Mouse (Mus musculus): ENCODE results near the gene Clec5a. TPM values are rescaled to one million over a fixed set of nuclear protein-coding genes. Genes with fewer than 3 reads are reported as not detected.

The Clec5a gene
- polyA plus RNA-seq (2014; fragmentation: Nextera tagmentation; extraction: Ambion mirVana): 1.4 and 1.8 TPM in 2 replicates

DNA sequence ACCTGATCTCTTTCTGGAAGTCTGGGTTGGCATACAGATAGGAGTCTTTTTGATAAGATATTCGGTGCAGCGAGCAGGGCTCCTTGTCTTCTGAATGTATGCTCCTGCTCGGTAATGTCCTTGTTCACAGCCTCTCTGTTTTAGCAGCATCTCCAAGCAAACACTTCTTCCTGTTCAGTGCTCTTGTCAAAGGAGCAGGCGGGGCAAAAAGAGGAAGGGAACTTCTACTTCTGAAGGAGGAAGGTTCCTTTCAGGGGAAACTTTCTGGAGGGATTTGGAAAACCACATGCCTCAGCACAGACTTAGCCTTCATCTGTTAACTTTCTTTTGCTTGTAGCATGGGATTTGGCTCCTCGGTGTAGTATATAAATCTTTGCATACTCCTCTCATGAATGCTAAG, at the start of gene Clec5a:
Clec5a (minus strand) TSS at position 177 of the 400 bp plus-strand sequence.
- no peaks in the 10 kb centered on the region for H3K27me3 ChIP-seq (ENCODE audit: insufficient read depth, low read length)
- TF ChIP-seq CTCF (IDR thresholded peaks at IDR 0.05; ENCODE audit: low read depth): no peak
- no peak within 1 kb of the TSS for H3K9ac ChIP-seq
- no peak for ATAC-seq (ENCODE audit: insufficient read depth)
- DNase-seq: no peak
- H3K4me1 ChIP-seq (ENCODE audit: insufficient read depth): no peaks in the 10 kb centered on the region
- 64% methylated on average over 5 of the region's 5 CpGs for WGBS
- H3K4me3 ChIP-seq (ENCODE audit: low read depth, low read length): no peak within 1 kb of the TSS
- no peaks in the 10 kb centered on the region for H3K36me3 ChIP-seq (ENCODE audit: insufficient read depth)
- H3K4me2 ChIP-seq: no peak within 1 kb of the TSS
- H3K9me3 ChIP-seq (ENCODE audit: low read depth, low read length): no peaks in the 10 kb centered on the region
- no peak within 1 kb of the TSS for H3K27ac ChIP-seq (ENCODE audit: low read depth)

DNA sequence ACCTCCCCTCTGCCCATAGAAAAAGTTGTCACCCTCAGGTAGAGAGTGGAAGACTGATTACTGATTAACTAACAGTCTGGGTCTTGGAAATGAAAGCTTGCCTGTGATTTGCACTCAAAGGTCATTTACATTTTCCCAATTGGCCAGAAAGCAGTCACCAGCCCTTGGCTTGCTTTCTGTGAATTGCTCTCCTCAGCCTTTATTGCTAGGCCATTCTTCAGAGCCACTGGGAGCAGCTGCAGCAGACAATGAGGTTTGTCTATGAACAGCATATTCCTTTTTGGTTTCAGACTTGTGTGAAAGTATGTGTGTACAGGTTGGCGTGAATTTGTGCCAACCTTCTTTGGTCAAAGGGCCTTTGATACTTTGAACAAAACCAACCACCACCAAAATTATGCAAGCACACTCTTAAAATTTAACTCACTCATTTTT, 49.0 kb upstream of the Clec5a start:
- Histone ChIP-seq H3K9me3 (ENCODE audit: low read depth, low read length) (no peaks in the 10 kb centered on the region), H3K4me2 (no peak overlapping the region), H3K4me1 (ENCODE audit: insufficient read depth) (no peaks in the 10 kb centered on the region), H3K27me3 (ENCODE audit: insufficient read depth, low read length) (no peaks in the 10 kb centered on the region), H3K9ac (no peak overlapping the region), H3K4me3 (ENCODE audit: low read depth, low read length) (no peak overlapping the region), H3K36me3 (ENCODE audit: insufficient read depth) (no peaks in the 10 kb centered on the region), H3K27ac (ENCODE audit: low read depth) (no peak overlapping the region)
- ATAC-seq (ENCODE audit: insufficient read depth) (no peak), DNase-seq (no peak)
- no peak for TF ChIP-seq CTCF (IDR thresholded peaks at IDR 0.05; ENCODE audit: low read depth)
- 77% methylated on average over 1 of the region's 1 CpGs for WGBS

DNA sequence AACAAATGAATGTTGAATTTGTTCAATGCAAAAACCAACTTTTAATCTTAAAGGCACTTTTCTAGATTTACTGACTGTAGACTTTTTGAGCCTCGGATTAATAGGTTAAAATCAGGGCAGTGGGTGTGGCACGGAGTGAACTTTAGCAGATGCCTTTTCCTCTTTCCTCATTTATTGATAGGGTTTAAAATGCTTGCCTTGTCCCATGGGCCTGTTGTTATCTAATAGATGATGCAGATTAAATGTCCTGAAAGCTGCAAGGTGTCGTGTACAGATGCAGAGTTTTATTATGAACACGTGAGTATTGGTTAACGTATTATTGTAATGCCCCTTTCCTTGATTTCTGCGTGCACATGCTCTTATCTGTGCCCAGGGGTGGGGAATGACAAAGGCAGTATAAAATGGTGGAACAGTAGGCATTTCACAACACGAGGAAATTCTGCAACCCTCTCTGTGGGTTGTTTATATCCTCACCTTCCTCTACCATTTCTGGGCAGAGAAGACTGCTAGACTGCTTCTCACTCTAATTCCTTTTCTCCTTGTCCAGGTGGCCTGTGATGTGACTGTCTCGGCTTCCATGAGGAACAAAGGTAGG, 42.9 kb upstream of the Clec5a start, which contains the start of gene Mgam:
Mgam (plus strand) TSS at position 426 of the 595 bp plus-strand sequence.
- H3K4me1 ChIP-seq (ENCODE audit: insufficient read depth): no peaks in the 10 kb centered on the region
- no peak for ATAC-seq (ENCODE audit: insufficient read depth)
- H3K27me3 ChIP-seq (ENCODE audit: insufficient read depth, low read length): no peaks in the 10 kb centered on the region
- DNase-seq: no peak
- no peak within 1 kb of the TSS for H3K4me2 ChIP-seq
- H3K9ac ChIP-seq: no peak within 1 kb of the TSS
- no peak for TF ChIP-seq CTCF (IDR thresholded peaks at IDR 0.05; ENCODE audit: low read depth)
- 77% methylated on average over 8 of the region's 8 CpGs for WGBS
- H3K9me3 ChIP-seq (ENCODE audit: low read depth, low read length): no peaks in the 10 kb centered on the region
- no peaks in the 10 kb centered on the region for H3K36me3 ChIP-seq (ENCODE audit: insufficient read depth)
- H3K4me3 ChIP-seq (ENCODE audit: low read depth, low read length): no peak within 1 kb of the TSS
- H3K27ac ChIP-seq (ENCODE audit: low read depth): no peak within 1 kb of the TSS

DNA sequence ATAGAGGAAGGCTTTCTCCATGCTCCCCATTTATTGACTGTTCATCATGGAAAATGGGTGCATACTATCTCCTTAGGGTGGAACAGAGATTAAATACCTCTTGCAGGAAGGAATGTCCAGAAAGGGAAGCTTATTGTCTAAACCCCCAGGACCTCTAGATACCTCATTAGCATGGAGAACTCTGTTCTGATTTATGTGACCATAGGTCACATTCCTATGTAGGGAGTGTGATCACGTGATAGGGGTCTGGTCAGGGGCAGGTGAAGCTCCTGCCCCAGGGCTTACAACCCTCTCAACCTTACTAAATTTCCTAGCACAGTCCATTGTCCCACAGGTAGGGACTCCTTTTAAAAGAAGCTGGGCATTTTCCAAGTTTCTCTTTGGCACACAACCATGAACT, 40.5 kb upstream of the Clec5a start:
- Histone ChIP-seq H3K9ac (no peak overlapping the region), H3K36me3 (ENCODE audit: insufficient read depth) (no peaks in the 10 kb centered on the region), H3K4me3 (ENCODE audit: low read depth, low read length) (no peak overlapping the region), H3K4me2 (no peak overlapping the region), H3K4me1 (ENCODE audit: insufficient read depth) (no peaks in the 10 kb centered on the region), H3K27ac (ENCODE audit: low read depth) (no peak overlapping the region), H3K27me3 (ENCODE audit: insufficient read depth, low read length) (no peaks in the 10 kb centered on the region), H3K9me3 (ENCODE audit: low read depth, low read length) (no peaks in the 10 kb centered on the region)
- 60% methylated on average over 1 of the region's 1 CpGs for WGBS
- TF ChIP-seq CTCF (IDR thresholded peaks at IDR 0.05; ENCODE audit: low read depth): no peak
- DNase-seq (no peak), ATAC-seq (ENCODE audit: insufficient read depth) (no peak)

DNA sequence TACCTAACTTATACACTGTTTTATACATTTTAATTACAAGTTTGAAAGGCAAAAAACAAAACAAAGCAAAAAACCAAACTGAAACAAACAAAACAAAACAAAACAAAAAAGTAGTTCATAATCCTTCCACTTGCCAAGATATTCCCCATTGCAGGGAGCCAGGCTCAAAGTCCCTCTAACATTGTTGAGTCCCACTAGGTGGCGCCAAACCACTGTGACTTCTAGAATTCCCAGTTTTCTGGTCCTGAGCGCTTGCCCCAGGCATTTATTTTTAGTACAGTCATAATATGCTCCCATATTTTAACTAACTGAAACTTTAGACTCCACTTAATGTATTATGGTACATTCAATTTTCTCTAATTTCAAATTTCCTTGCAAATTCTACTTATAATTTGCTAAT, 32.3 kb upstream of the Clec5a start:
- 7% methylated on average over 2 of the region's 2 CpGs for WGBS
- no peak for ATAC-seq (ENCODE audit: insufficient read depth)
- no peaks in the 10 kb centered on the region for H3K27me3 ChIP-seq (ENCODE audit: insufficient read depth, low read length)
- no peak overlapping the region for H3K4me2 ChIP-seq
- H3K27ac ChIP-seq (ENCODE audit: low read depth): no peak overlapping the region
- H3K9ac ChIP-seq: no peak overlapping the region
- DNase-seq: peak; percentile 90
- H3K4me1 ChIP-seq (ENCODE audit: insufficient read depth): no peaks in the 10 kb centered on the region
- TF ChIP-seq CTCF (IDR thresholded peaks at IDR 0.05; ENCODE audit: low read depth): peak; percentile 78
- no peaks in the 10 kb centered on the region for H3K36me3 ChIP-seq (ENCODE audit: insufficient read depth)
- no peaks in the 10 kb centered on the region for H3K9me3 ChIP-seq (ENCODE audit: low read depth, low read length)
- H3K4me3 ChIP-seq (ENCODE audit: low read depth, low read length): no peak overlapping the region

DNA sequence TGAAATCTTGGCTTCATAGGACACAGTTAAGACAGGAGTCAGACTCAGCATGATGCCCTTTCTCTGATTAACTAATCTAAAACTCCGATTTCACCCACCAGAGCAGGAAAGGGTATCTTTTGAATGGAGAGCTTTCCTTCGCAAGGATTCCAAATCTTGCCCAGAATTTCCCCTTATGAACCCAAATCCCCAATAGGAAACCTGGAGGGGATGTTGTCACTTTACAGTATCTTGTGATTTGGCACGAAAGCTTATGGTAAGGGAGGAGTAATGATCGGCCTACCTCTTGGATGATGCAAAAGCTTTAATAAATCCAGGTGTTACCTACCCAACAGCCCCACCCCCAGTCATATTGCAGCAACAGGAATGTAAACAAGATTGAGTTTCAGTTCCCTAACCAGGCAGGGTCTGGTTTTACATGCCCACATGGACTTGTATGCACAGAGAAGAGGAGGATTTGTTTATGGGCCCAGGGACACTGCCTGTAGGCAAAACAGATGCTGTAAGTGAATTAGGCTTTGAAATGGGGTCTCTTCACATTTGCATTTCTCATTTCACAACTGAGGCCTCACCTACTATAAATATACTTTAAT, 27.7 kb upstream of the Clec5a start, which contains the start of gene Tas2r138:
Tas2r138 (minus strand) TSS at position 51 of the 593 bp plus-strand sequence.
- H3K4me3 ChIP-seq (ENCODE audit: low read depth, low read length): no peak within 1 kb of the TSS
- WGBS: 84% methylated on average over 4 of the region's 4 CpGs
- no peak for DNase-seq
- no peak within 1 kb of the TSS for H3K9ac ChIP-seq
- ATAC-seq (ENCODE audit: insufficient read depth): no peak
- TF ChIP-seq CTCF (IDR thresholded peaks at IDR 0.05; ENCODE audit: low read depth): no peak
- no peaks in the 10 kb centered on the region for H3K4me1 ChIP-seq (ENCODE audit: insufficient read depth)
- H3K27ac ChIP-seq (ENCODE audit: low read depth): no peak within 1 kb of the TSS
- no peaks in the 10 kb centered on the region for H3K36me3 ChIP-seq (ENCODE audit: insufficient read depth)
- no peak within 1 kb of the TSS for H3K4me2 ChIP-seq
- no peaks in the 10 kb centered on the region for H3K9me3 ChIP-seq (ENCODE audit: low read depth, low read length)
- no peaks in the 10 kb centered on the region for H3K27me3 ChIP-seq (ENCODE audit: insufficient read depth, low read length)

DNA sequence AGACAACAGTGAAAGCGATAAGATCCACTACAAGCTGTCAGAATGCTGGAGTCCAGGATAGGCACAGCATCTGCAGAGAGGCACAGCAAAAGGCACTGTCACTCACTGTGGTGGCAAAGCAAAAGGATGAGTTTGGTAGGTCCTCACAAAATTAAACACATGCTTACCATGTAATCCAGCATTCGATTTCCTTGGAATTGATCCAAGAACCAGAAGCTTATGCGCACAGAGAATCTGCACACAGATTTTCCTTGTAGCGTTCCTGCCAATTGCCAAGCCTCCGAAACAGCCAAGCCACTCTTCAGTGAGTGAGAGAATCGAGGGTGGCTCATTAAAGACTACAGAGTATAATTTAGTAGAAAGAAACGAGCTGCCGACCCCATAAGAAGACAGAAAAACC, 24.6 kb upstream of the Clec5a start:
- ATAC-seq (ENCODE audit: insufficient read depth) (no peak), DNase-seq (peak; percentile 19)
- H3K4me2 ChIP-seq: no peak overlapping the region
- no peak overlapping the region for H3K9ac ChIP-seq
- H3K36me3 ChIP-seq (ENCODE audit: insufficient read depth): no peaks in the 10 kb centered on the region
- no peaks in the 10 kb centered on the region for H3K27me3 ChIP-seq (ENCODE audit: insufficient read depth, low read length)
- no peak overlapping the region for H3K27ac ChIP-seq (ENCODE audit: low read depth)
- H3K4me1 ChIP-seq (ENCODE audit: insufficient read depth): no peaks in the 10 kb centered on the region
- WGBS: 64% methylated on average over 8 of the region's 8 CpGs
- no peak for TF ChIP-seq CTCF (IDR thresholded peaks at IDR 0.05; ENCODE audit: low read depth)
- no peak overlapping the region for H3K4me3 ChIP-seq (ENCODE audit: low read depth, low read length)
- no peaks in the 10 kb centered on the region for H3K9me3 ChIP-seq (ENCODE audit: low read depth, low read length)

Measured in lung, embryonic 14.5 days (tissue).